Comparison of ENCODE assay signal across 8 mouse cellular contexts in genomic region chr19:5800350-5800631, GRCm38 (mm10). TPM values are rescaled to one million over a fixed set of nuclear protein-coding genes. Genes with fewer than 3 reads are reported as not detected.
DNase-seq lines count a peak whose midpoint lies in the region; ATAC-seq and TF ChIP-seq lines count a peak whose summit lies in the region.

No protein-coding gene starts in this region.

- H3K27ac ChIP-seq in liver, adult 2 months (replicated peaks; ENCODE audit: insufficient read depth, low read depth, low read length): peak overlapping the region; percentile 8; the same call in 1 of the 2 replicates
- H3K27ac ChIP-seq in embryonic facial prominence, embryonic 11.5 days (replicated peaks; ENCODE audit: low read depth, low read length): peak overlapping the region; percentile 59; the same call in 1 of the 2 replicates
- peak overlapping the region; percentile 98 for H3K27ac ChIP-seq in intestine, embryonic 14.5 days (ENCODE audit: low read depth)
- H3K27ac ChIP-seq in neural tube, embryonic 13.5 days (replicated peaks): peak overlapping the region; percentile 100

- TF ChIP-seq POLR2A in liver, adult 2 months (IDR thresholded peaks at IDR 0.05; ENCODE audit: extremely low read depth, insufficient read depth, low read length): 0 out of 2 replicates have a peak, but pooled peaks have one; percentile 15

- H3K27me3 ChIP-seq in liver, adult 2 months (ENCODE audit: control insufficient read depth, insufficient read depth, low read length): no peaks in the 10 kb centered on the region
- H3K27me3 ChIP-seq in embryonic facial prominence, embryonic 11.5 days (ENCODE audit: control insufficient read depth, insufficient read depth, low read length): no peaks in the 10 kb centered on the region
- no peaks in the 10 kb centered on the region for H3K27me3 ChIP-seq in intestine, embryonic 14.5 days (replicated peaks; ENCODE audit: control insufficient read depth, insufficient read depth, low read length)
- H3K27me3 ChIP-seq in neural tube, embryonic 13.5 days: no peaks in the 10 kb centered on the region

- H3K36me3 ChIP-seq in liver, adult 2 months (ENCODE audit: control insufficient read depth, insufficient read depth, low read length): peaks cover 36% of the 10 kb centered on the region
- H3K36me3 ChIP-seq in embryonic facial prominence, embryonic 11.5 days (replicated peaks; ENCODE audit: control insufficient read depth, insufficient read depth, low read depth, low read length): peaks cover 25% of the 10 kb centered on the region
- H3K36me3 ChIP-seq in intestine, embryonic 14.5 days (ENCODE audit: control insufficient read depth, insufficient read depth, low read length): peaks cover 40% of the 10 kb centered on the region
- H3K36me3 ChIP-seq in neural tube, embryonic 13.5 days: peaks cover 34% of the 10 kb centered on the region

- TF ChIP-seq CTCF in liver, adult 2 months (IDR thresholded peaks at IDR 0.05; ENCODE audit: low read depth, low read length): no peak

- peaks cover 11% of the 10 kb centered on the region; the same call in 1 of the 2 replicates for H3K4me1 ChIP-seq in liver, adult 2 months (ENCODE audit: control insufficient read depth, insufficient read depth, low read length)
- H3K4me1 ChIP-seq in embryonic facial prominence, embryonic 11.5 days (ENCODE audit: control insufficient read depth, insufficient read depth, low read length): peaks cover 15% of the 10 kb centered on the region
- H3K4me1 ChIP-seq in intestine, embryonic 14.5 days (replicated peaks; ENCODE audit: control insufficient read depth, insufficient read depth, low read length): peaks cover 37% of the 10 kb centered on the region
- H3K4me1 ChIP-seq in neural tube, embryonic 13.5 days (replicated peaks): peaks cover 50% of the 10 kb centered on the region

- peak overlapping the region; percentile 71 for H3K4me2 ChIP-seq in embryonic facial prominence, embryonic 11.5 days (ENCODE audit: low read depth, low read length)
- H3K4me2 ChIP-seq in intestine, embryonic 14.5 days (ENCODE audit: low read length): peak overlapping the region; percentile 99
- peak overlapping the region; percentile 100 for H3K4me2 ChIP-seq in neural tube, embryonic 13.5 days

- peak overlapping the region; percentile 90 for H3K4me3 ChIP-seq in liver, adult 2 months (ENCODE audit: insufficient read depth, low read depth, low read length)
- peak overlapping the region; percentile 96 for H3K4me3 ChIP-seq in embryonic facial prominence, embryonic 11.5 days (ENCODE audit: low read depth, low read length)
- peak overlapping the region; percentile 90 for H3K4me3 ChIP-seq in intestine, embryonic 14.5 days (ENCODE audit: low read depth, low read length)
- H3K4me3 ChIP-seq in neural tube, embryonic 13.5 days: peak overlapping the region; percentile 82

- peak overlapping the region; percentile 78 for H3K9ac ChIP-seq in liver, adult 2 months (ENCODE audit: low read depth, low read length)
- peak overlapping the region; percentile 98 for H3K9ac ChIP-seq in embryonic facial prominence, embryonic 11.5 days (replicated peaks; ENCODE audit: low read length)
- H3K9ac ChIP-seq in intestine, embryonic 14.5 days (ENCODE audit: low read length): peak overlapping the region; percentile 96
- H3K9ac ChIP-seq in neural tube, embryonic 13.5 days: peak overlapping the region; percentile 99

- H3K9me3 ChIP-seq in embryonic facial prominence, embryonic 11.5 days (replicated peaks; ENCODE audit: control insufficient read depth, low read length): no peaks in the 10 kb centered on the region
- H3K9me3 ChIP-seq in intestine, embryonic 14.5 days (ENCODE audit: control insufficient read depth, low read length): no peaks in the 10 kb centered on the region
- H3K9me3 ChIP-seq in neural tube, embryonic 13.5 days: no peaks in the 10 kb centered on the region

- DNase-seq in liver, adult 2 months (ENCODE audit: extremely low read depth, low read depth, low spot score): no peak
- no peak for DNase-seq in liver
- no peak for DNase-seq in embryonic facial prominence, embryonic 11.5 days (ENCODE audit: low spot score)
- peak; percentile 75 for DNase-seq in intestine, embryonic 14.5 days (ENCODE audit: low spot score)
- no peak for DNase-seq in layer of hippocampus, adult 9-11 months
- no peak for DNase-seq in urinary bladder, adult 18-20 months (ENCODE audit: low spot score in 2 of 2)
- DNase-seq in layer of hippocampus, adult 11-12 months (ENCODE audit: low spot score): no peak

- ATAC-seq in embryonic facial prominence, embryonic 11.5 days (replicated peaks; ENCODE audit: insufficient number of reproducible peaks, low FRiP score, low TSS enrichment, low read depth): no peak
- ATAC-seq in intestine, embryonic 14.5 days (replicated peaks; ENCODE audit: low FRiP score, low TSS enrichment, low read depth): no peak
- no peak for ATAC-seq in neural tube, embryonic 13.5 days (ENCODE audit: low read depth)

- 0% methylated on average over 2 of the region's 2 CpGs for WGBS in liver, adult 2 months
- WGBS in embryonic facial prominence, embryonic 11.5 days: 0% methylated on average over 2 of the region's 2 CpGs
- WGBS in intestine, embryonic 14.5 days: 0% methylated on average over 2 of the region's 2 CpGs
- 0% methylated on average over 2 of the region's 2 CpGs for WGBS in neural tube, embryonic 13.5 days

- H3K79me2 ChIP-seq in liver, adult 2 months (ENCODE audit: control insufficient read depth, insufficient read depth, low read length): peaks cover 8% of the 10 kb centered on the region; the same call in 1 of the 2 replicates

RNA-seq across cellular contexts. Expression of gene Scyl1, which starts 29.1 kb away (rescaled TPM):
- total RNA-seq in liver, adult 2 months (2014; rRNA removed): 28.9 and 35.9 TPM in 2 replicates
- polyA plus RNA-seq in liver, adult 2 months (2012; rRNA removed): 40.9 and 46.6 TPM in 2 replicates
- polyA plus RNA-seq in embryonic facial prominence, embryonic 11.5 days (2014; fragmentation: Nextera tagmentation; extraction: Ambion mirVana): 53.9 and 55.0 TPM in 2 replicates
- 68.8 and 69.2 TPM in 2 replicates for polyA plus RNA-seq in intestine, embryonic 14.5 days (2014; fragmentation: Nextera tagmentation; extraction: Ambion mirVana)
- 66.7 and 69.8 TPM in 2 replicates for polyA plus RNA-seq in neural tube, embryonic 13.5 days (2015; fragmentation: Nextera tagmentation; extraction: Ambion mirVana)

RNA-seq across cellular contexts. Expression of gene Ltbp3, which starts 59.6 kb away (rescaled TPM):
- 1.2 and 2.1 TPM in 2 replicates for total RNA-seq in liver, adult 2 months (2014; rRNA removed)
- polyA plus RNA-seq in liver, adult 2 months (2012; rRNA removed): 3.4 and 3.6 TPM in 2 replicates
- polyA plus RNA-seq in embryonic facial prominence, embryonic 11.5 days (2014; fragmentation: Nextera tagmentation; extraction: Ambion mirVana): 5.9 and 9.5 TPM in 2 replicates
- polyA plus RNA-seq in intestine, embryonic 14.5 days (2014; fragmentation: Nextera tagmentation; extraction: Ambion mirVana): 30.1 and 36.0 TPM in 2 replicates
- 16.0 and 17.0 TPM in 2 replicates for polyA plus RNA-seq in neural tube, embryonic 13.5 days (2015; fragmentation: Nextera tagmentation; extraction: Ambion mirVana)

Comparison
In these comparisons a context has a peak if more than half of its experiments do, and no peak if none do; other contexts are left out.
1. H3K27ac ChIP-seq: peak in every context shown above with its lines; median percentile 100 in neural tube, embryonic 13.5 days; 98 in intestine, embryonic 14.5 days; 59 in embryonic facial prominence, embryonic 11.5 days; 8 in liver, adult 2 months.